Mouse (Mus musculus) CH12.LX (cell line): Measurements from ENCODE around the gene Rph3al.

ENCODE experiments used
- CTCF ChIP-seq, 2 experiments: IDR thresholded peaks in 1 of 2; conservative IDR thresholded peaks in 1 of 2; 2 replicates each; pipeline ENCODE4 v1.5.1; 2011 to 2012; ENCODE audit warnings: low read depth in 2 of 2, low read length in 2 of 2, improper control_type of control experiment in 1 of 2, inconsistent platforms in 1 of 2, mild to moderate bottlenecking in 1 of 2, moderate library complexity in 1 of 2
- EP300 ChIP-seq: IDR thresholded peaks from 2 replicates; pipeline ENCODE4 v1.6.1; 2011; ENCODE audit warnings: low read length, improper control_type of control experiment
- ETS1 ChIP-seq: conservative IDR thresholded peaks from 2 replicates; pipeline ENCODE4 v1.6.1; 2012; ENCODE audit warnings: low read depth, mild to moderate bottlenecking, inconsistent platforms, low read length, improper control_type of control experiment, moderate library complexity
- NELFE ChIP-seq: IDR thresholded peaks from 2 replicates; pipeline ENCODE4 v1.6.1; 2011; ENCODE audit warnings: low read depth, low read length, improper control_type of control experiment
- POLR2AphosphoS2 ChIP-seq: IDR thresholded peaks from 2 replicates; pipeline ENCODE4 v1.6.1; 2011; ENCODE audit warnings: low read depth, low read length, improper control_type of control experiment
- RCOR1 ChIP-seq: conservative IDR thresholded peaks from 2 replicates; pipeline ENCODE4 v1.6.1; 2012; ENCODE audit warnings: low read depth, mild to moderate bottlenecking, inconsistent platforms, low read length, improper control_type of control experiment
- SMC3 ChIP-seq: IDR thresholded peaks from 2 replicates; pipeline ENCODE4 v1.6.1; 2011; ENCODE audit warnings: low read depth, low read length, improper control_type of control experiment
- ZC3H11A ChIP-seq: IDR thresholded peaks from 2 replicates; pipeline ENCODE4 v1.6.1; 2012; ENCODE audit warnings: low read depth, mild to moderate bottlenecking, inconsistent platforms, low read length, improper control_type of control experiment
- ZMIZ1 ChIP-seq: IDR thresholded peaks from 2 replicates; pipeline ENCODE4 v1.6.1; 2012; ENCODE audit warnings: low read depth, mild to moderate bottlenecking, inconsistent platforms, low read length, improper control_type of control experiment

DNA sequence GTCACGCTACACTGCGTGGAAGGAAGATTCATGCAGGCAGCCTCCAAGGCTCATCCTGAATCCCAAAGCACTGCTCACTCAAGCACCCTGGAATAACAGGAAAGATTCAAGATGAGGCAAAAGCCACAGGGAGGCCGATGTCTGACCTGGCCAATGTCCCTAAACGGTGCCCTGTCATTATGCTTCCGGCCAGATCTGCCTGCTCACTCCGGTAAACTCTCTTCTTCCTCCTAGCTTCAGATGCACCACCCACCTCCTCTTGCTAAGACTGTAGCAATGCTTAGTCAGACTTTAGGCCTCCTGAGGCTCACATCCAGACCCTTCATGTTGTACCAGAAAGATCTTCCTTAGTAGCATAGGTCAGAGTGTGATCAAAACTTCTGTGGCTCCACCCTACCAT is 19.1 kb downstream of the Rph3al start:
- TF ChIP-seq POLR2AphosphoS2 (no peak), ETS1 (no peak), CTCF (conservative IDR thresholded peaks at IDR 0.05 in 1 of 2, IDR thresholded peaks at IDR 0.05 in 1 of 2; ENCODE audit: low read depth in 2 of 2, low read length in 2 of 2) (no peak), EP300 (no peak), SMC3 (no peak), RCOR1 (no peak), ZMIZ1 (no peak), ZC3H11A (no peak), NELFE (no peak)
